Mouse (Mus musculus): ENCODE data around the gene Wdr44. TPM values are rescaled to one million over a fixed set of nuclear protein-coding genes. Genes with fewer than 3 reads are reported as not detected.

Wdr44 gene
- polyA plus RNA-seq, 1 experiment from 2014 or later, result 7.3 TPM

DNA sequence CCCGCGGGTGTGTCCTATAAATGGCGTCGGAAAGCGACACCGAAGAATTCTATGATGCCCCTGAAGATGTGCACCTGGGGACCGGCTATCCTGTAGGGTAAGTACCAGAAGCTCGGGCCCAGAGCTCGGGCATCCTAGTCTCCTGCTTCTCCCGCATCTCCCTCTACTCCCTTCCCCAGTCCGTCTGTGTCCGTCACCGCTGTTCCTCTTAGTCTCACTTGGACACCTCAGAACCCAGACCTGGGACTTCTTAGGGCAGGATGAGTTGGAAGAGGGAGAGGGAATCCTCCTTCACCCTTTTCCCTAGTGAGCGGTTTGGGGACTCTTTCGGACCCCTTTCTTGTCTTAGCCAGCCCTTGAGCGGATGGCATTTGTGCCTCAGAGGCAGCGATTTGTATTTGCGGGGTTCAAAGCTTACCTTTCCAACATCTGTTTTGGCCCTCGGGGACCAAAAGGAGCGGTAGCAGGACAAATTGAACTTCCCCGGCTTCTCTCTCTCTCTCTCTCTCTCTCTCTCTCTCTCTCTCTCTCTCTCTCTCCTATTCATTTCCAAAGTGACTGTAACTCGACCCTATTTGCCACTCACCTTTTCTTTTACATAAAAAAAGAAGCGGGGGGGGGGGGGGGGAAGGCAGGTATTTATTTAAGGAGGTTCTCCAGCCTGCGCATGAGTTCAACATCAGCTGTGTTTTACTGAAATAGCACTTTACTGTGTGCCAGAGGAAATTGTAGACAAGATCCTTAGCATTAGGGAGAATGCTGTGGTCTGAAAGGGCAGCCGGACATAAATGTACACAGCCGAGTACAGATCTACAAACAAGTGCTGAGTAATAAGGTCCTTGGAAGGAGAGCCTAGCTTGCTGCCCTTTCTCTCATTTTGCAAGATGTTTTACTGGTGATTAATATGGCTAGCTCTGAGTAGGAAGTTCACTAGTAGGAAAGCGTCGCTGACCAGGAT is 871 bp downstream of the Wdr44 start:
- no peaks in the 10 kb centered on the region for H3K9me3 ChIP-seq (ENCODE audit: control insufficient read depth, low read length)
- peak overlapping the region; percentile 59; the same call in 1 of the 2 replicates for H3K27ac ChIP-seq (ENCODE audit: low read depth)

DNA sequence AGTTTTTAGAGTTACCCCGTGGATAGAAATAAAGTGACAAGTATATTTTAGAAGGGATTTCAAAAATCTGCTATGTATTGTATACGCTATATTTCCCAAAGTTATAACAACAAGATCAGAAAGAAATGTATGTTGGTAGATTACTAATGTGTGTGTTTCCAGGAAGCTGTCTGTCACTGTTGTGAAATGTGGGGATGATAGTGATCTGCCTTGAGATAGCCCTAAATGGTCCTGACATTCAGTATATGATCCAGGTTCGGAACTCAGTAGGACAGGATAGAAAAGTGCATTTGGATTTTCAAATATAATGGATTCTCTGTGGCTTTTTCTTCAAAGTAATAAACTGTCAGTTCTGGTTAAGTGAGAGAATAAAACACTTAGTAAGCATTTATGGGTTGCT is 1.7 kb downstream of the Wdr44 start:
- Histone ChIP-seq H3K4me3 (ENCODE audit: low read depth, low read length) (peak overlapping the region; percentile 54; the same call in 1 of the 2 replicates), H3K4me1 (replicated peaks; ENCODE audit: control insufficient read depth, insufficient read depth, low read length) (no peaks in the 10 kb centered on the region), H3K27me3 (replicated peaks; ENCODE audit: control insufficient read depth, insufficient read depth, low read length) (no peaks in the 10 kb centered on the region), H3K4me2 (ENCODE audit: low read length) (peak overlapping the region; percentile 50), H3K9me3 (ENCODE audit: control insufficient read depth, low read length) (no peaks in the 10 kb centered on the region), H3K36me3 (ENCODE audit: control insufficient read depth, insufficient read depth, low read length) (no peaks in the 10 kb centered on the region), H3K9ac (ENCODE audit: low read length) (no peak overlapping the region), H3K27ac (ENCODE audit: low read depth) (no peak overlapping the region)
- WGBS, result 64% methylated on average over 3 of the region's 3 CpGs
- ATAC-seq (replicated peaks; ENCODE audit: low FRiP score, low TSS enrichment, low read depth), result no peak
- no peak for DNase-seq (ENCODE audit: low spot score)

More for the DNA sequence above, 871 bp downstream of the Wdr44 start:
- DNase-seq (ENCODE audit: low spot score) (no peak), ATAC-seq (replicated peaks; ENCODE audit: low FRiP score, low TSS enrichment, low read depth) (no peak)
- no peaks in the 10 kb centered on the region for H3K27me3 ChIP-seq (replicated peaks; ENCODE audit: control insufficient read depth, insufficient read depth, low read length)
- 7% methylated on average over 27 of the region's 28 CpGs for WGBS
- H3K4me1 ChIP-seq (replicated peaks; ENCODE audit: control insufficient read depth, insufficient read depth, low read length), result no peaks in the 10 kb centered on the region
- H3K36me3 ChIP-seq (ENCODE audit: control insufficient read depth, insufficient read depth, low read length), result no peaks in the 10 kb centered on the region
- peak overlapping the region; percentile 50 for H3K4me2 ChIP-seq (ENCODE audit: low read length)
- H3K9ac ChIP-seq (ENCODE audit: low read length), result peak overlapping the region; percentile 53
- H3K4me3 ChIP-seq (ENCODE audit: low read depth, low read length), result peak overlapping the region; percentile 54

DNA sequence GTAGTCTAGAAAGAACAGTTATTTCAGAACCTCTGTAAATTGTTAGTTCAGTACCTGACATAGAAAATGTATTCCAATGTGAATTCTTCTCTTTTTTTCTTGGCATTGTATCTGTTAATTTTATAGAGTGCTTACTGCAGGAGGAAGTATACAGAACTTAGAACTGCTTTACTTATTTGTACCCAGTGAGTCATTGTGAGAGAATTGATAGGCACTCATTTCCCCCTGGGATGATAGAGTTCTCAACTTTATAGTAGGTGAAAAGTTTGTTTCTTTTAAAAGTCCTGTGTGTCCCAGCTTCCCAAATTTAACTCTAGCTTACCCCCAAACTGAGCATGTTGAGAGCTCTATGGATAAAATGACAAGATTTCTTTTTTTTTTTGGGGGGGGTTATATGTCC is 2.3 kb downstream of the Wdr44 start:
- Histone ChIP-seq H3K4me2 (ENCODE audit: low read length) (no peak overlapping the region), H3K27ac (ENCODE audit: low read depth) (no peak overlapping the region), H3K4me3 (ENCODE audit: low read depth, low read length) (no peak overlapping the region), H3K4me1 (replicated peaks; ENCODE audit: control insufficient read depth, insufficient read depth, low read length) (no peaks in the 10 kb centered on the region), H3K27me3 (replicated peaks; ENCODE audit: control insufficient read depth, insufficient read depth, low read length) (no peaks in the 10 kb centered on the region), H3K9me3 (ENCODE audit: control insufficient read depth, low read length) (no peaks in the 10 kb centered on the region), H3K9ac (ENCODE audit: low read length) (no peak overlapping the region), H3K36me3 (ENCODE audit: control insufficient read depth, insufficient read depth, low read length) (no peaks in the 10 kb centered on the region)
- DNase-seq (ENCODE audit: low spot score) (no peak), ATAC-seq (replicated peaks; ENCODE audit: low FRiP score, low TSS enrichment, low read depth) (no peak)

DNA sequence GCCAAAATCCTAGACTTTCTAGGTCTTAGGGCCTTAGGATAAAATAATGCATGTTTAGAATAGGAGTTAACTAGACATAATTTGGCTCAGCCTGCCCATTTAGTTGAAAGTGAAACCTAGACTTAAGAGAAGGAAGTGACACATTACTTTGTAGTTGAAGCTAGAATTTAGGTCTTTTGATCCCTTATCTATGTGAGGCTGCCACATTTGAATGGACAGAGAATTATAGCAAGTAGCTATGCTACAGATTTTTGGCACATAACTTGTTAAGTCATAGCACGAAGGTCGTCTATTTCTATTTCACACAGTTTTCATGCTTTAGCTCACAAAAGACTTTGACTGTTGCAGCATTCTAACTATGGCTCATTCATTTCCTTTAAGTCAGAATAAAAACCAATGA is 4.5 kb downstream of the Wdr44 start:
- H3K36me3 ChIP-seq (ENCODE audit: control insufficient read depth, insufficient read depth, low read length), result no peaks in the 10 kb centered on the region
- no peaks in the 10 kb centered on the region for H3K9me3 ChIP-seq (ENCODE audit: control insufficient read depth, low read length)
- no peak overlapping the region for H3K9ac ChIP-seq (ENCODE audit: low read length)
- WGBS, result 95% methylated on average over 2 of the region's 2 CpGs
- H3K27ac ChIP-seq (ENCODE audit: low read depth), result no peak overlapping the region
- ATAC-seq (replicated peaks; ENCODE audit: low FRiP score, low TSS enrichment, low read depth) (no peak), DNase-seq (ENCODE audit: low spot score) (no peak)
- H3K27me3 ChIP-seq (replicated peaks; ENCODE audit: control insufficient read depth, insufficient read depth, low read length), result no peaks in the 10 kb centered on the region
- no peaks in the 10 kb centered on the region for H3K4me1 ChIP-seq (replicated peaks; ENCODE audit: control insufficient read depth, insufficient read depth, low read length)
- no peak overlapping the region for H3K4me3 ChIP-seq (ENCODE audit: low read depth, low read length)
- no peak overlapping the region for H3K4me2 ChIP-seq (ENCODE audit: low read length)

DNA sequence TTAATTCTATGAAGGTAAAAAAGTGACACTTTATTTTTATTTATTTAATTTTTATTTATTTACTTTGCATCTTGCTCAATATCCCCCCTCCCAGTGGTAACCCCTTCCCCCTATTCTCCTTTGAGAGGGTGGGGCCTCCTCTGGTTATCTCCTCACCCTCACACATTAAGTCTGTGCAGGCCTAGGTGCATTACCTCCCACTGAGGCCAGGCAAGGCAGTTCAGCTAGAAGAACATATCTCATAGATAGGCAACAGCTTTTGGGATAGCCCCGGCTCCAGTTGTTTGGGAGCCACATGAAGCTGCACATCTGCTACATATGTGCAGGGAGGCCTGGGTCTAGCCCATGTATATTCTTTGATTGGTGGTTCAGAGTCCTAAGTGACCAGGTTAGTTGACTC is 6.2 kb downstream of the Wdr44 start:
- 94% methylated on average over 1 of the region's 1 CpGs for WGBS
- no peak for ATAC-seq (replicated peaks; ENCODE audit: low FRiP score, low TSS enrichment, low read depth)

DNA sequence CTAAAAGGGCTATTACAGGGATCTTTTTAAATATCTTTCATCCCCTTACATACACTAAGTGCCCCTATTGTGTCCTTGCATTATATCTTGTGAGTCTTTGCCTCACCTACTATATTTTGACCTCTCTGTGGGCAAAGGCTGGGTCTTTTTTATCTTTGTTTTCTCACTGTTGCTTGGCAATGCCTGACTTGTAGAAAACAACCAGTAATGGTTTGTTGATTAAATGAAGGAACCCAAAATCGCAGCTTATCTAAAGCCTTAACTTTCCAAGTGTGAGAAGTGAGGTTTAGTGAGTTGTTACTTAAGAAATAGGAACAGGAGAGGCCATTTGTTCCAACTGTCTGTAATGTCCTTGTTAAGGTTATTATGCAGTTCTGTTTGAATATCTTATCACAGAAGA is 24.4 kb downstream of the Wdr44 start:
- no peak overlapping the region for H3K9ac ChIP-seq (ENCODE audit: low read length)
- no peaks in the 10 kb centered on the region for H3K9me3 ChIP-seq (ENCODE audit: control insufficient read depth, low read length)
- no peaks in the 10 kb centered on the region for H3K27me3 ChIP-seq (replicated peaks; ENCODE audit: control insufficient read depth, insufficient read depth, low read length)
- no peak for DNase-seq (ENCODE audit: low spot score)
- H3K27ac ChIP-seq (ENCODE audit: low read depth), result no peak overlapping the region
- no peak overlapping the region for H3K4me3 ChIP-seq (ENCODE audit: low read depth, low read length)
- WGBS, result 62% methylated on average over 1 of the region's 1 CpGs
- no peaks in the 10 kb centered on the region for H3K36me3 ChIP-seq (ENCODE audit: control insufficient read depth, insufficient read depth, low read length)
- no peaks in the 10 kb centered on the region for H3K4me1 ChIP-seq (replicated peaks; ENCODE audit: control insufficient read depth, insufficient read depth, low read length)
- ATAC-seq (replicated peaks; ENCODE audit: low FRiP score, low TSS enrichment, low read depth), result no peak
- H3K4me2 ChIP-seq (ENCODE audit: low read length), result no peak overlapping the region

More for the DNA sequence above, 6.2 kb downstream of the Wdr44 start:
- Histone ChIP-seq H3K27ac (ENCODE audit: low read depth) (no peak overlapping the region), H3K36me3 (ENCODE audit: control insufficient read depth, insufficient read depth, low read length) (no peaks in the 10 kb centered on the region), H3K4me3 (ENCODE audit: low read depth, low read length) (no peak overlapping the region), H3K4me2 (ENCODE audit: low read length) (no peak overlapping the region), H3K27me3 (replicated peaks; ENCODE audit: control insufficient read depth, insufficient read depth, low read length) (no peaks in the 10 kb centered on the region), H3K9ac (ENCODE audit: low read length) (no peak overlapping the region), H3K9me3 (ENCODE audit: control insufficient read depth, low read length) (no peaks in the 10 kb centered on the region), H3K4me1 (replicated peaks; ENCODE audit: control insufficient read depth, insufficient read depth, low read length) (no peaks in the 10 kb centered on the region)
- no peak for DNase-seq (ENCODE audit: low spot score)

DNA sequence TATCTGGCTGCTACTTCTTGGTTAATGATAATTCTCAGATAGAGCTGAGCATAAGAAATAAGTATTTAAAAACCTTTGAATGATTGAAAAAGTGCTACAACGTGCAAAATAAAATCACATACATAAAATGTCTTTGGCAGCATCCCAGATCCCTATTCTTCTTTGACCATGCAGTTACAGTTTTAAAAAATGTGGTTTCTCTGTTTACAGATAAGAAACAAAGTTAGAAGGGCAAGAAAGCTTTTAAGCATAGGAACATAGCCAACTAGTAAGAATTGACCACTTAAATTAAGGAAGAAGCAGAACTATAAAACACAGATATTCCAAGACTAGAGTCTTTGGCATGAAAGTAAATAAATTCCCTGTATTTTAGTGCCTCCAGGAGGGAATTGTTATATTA is 34.6 kb downstream of the Wdr44 start:
- H3K36me3 ChIP-seq (ENCODE audit: control insufficient read depth, insufficient read depth, low read length), result no peaks in the 10 kb centered on the region
- no peak overlapping the region for H3K4me3 ChIP-seq (ENCODE audit: low read depth, low read length)
- H3K27ac ChIP-seq (ENCODE audit: low read depth), result no peak overlapping the region
- no peak overlapping the region for H3K4me2 ChIP-seq (ENCODE audit: low read length)
- H3K4me1 ChIP-seq (replicated peaks; ENCODE audit: control insufficient read depth, insufficient read depth, low read length), result no peaks in the 10 kb centered on the region
- WGBS, result 72% methylated on average over 1 of the region's 1 CpGs
- H3K27me3 ChIP-seq (replicated peaks; ENCODE audit: control insufficient read depth, insufficient read depth, low read length), result no peaks in the 10 kb centered on the region
- H3K9me3 ChIP-seq (ENCODE audit: control insufficient read depth, low read length), result no peaks in the 10 kb centered on the region
- no peak for DNase-seq (ENCODE audit: low spot score)
- no peak overlapping the region for H3K9ac ChIP-seq (ENCODE audit: low read length)
- no peak for ATAC-seq (replicated peaks; ENCODE audit: low FRiP score, low TSS enrichment, low read depth)

DNA sequence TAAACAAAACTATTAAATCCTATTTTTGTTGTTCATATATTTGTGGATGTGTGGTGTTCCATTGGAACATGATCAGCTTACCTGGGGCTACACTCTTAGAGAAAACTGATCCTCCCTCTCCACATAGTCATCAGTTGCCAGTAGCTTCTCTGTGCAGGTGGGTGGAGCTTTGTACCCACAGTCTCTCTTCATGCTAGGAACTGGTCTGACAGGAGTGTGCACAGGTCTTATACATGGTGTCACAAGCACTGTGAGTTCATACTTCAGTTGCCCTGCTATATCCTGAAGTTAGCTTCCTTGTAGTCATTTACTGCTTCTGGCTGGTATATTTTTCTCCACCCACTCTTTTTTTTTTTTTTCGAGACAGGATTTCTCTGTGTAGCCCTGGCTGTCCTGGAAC is 61.8 kb downstream of the Wdr44 start:
- no peak overlapping the region for H3K4me3 ChIP-seq (ENCODE audit: low read depth, low read length)
- no peaks in the 10 kb centered on the region for H3K36me3 ChIP-seq (ENCODE audit: control insufficient read depth, insufficient read depth, low read length)
- no peak overlapping the region for H3K4me2 ChIP-seq (ENCODE audit: low read length)
- no peaks in the 10 kb centered on the region for H3K4me1 ChIP-seq (replicated peaks; ENCODE audit: control insufficient read depth, insufficient read depth, low read length)
- H3K27me3 ChIP-seq (replicated peaks; ENCODE audit: control insufficient read depth, insufficient read depth, low read length), result no peaks in the 10 kb centered on the region
- DNase-seq (ENCODE audit: low spot score) (no peak), ATAC-seq (replicated peaks; ENCODE audit: low FRiP score, low TSS enrichment, low read depth) (no peak)
- H3K9me3 ChIP-seq (ENCODE audit: control insufficient read depth, low read length), result no peaks in the 10 kb centered on the region
- H3K27ac ChIP-seq (ENCODE audit: low read depth), result no peak overlapping the region
- WGBS, result 83% methylated on average over 1 of the region's 1 CpGs
- H3K9ac ChIP-seq (ENCODE audit: low read length), result no peak overlapping the region

DNA sequence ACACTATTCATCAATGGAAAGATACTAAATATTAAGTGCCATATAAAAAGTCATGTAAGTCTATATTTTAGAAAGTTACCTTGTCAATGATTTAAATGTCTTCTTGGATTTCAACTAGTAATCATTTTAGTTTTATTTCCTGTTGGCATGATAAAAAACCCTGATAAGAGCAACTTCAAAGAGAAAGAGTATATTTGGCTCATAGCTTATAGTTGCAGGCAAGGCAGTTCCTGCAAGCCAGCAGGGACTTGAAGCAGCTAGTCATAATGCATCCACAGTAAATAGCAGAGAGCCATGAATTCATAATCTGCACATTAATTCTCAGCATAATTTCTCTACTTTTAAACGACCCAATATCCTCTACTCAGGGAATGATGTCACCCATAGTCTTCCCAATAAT is 75.0 kb downstream of the Wdr44 start:
- DNase-seq (ENCODE audit: low spot score) (no peak), ATAC-seq (replicated peaks; ENCODE audit: low FRiP score, low TSS enrichment, low read depth) (no peak)
- Histone ChIP-seq H3K27me3 (replicated peaks; ENCODE audit: control insufficient read depth, insufficient read depth, low read length) (no peaks in the 10 kb centered on the region), H3K4me1 (replicated peaks; ENCODE audit: control insufficient read depth, insufficient read depth, low read length) (no peaks in the 10 kb centered on the region), H3K27ac (ENCODE audit: low read depth) (no peak overlapping the region), H3K9me3 (ENCODE audit: control insufficient read depth, low read length) (no peaks in the 10 kb centered on the region), H3K4me2 (ENCODE audit: low read length) (no peak overlapping the region), H3K9ac (ENCODE audit: low read length) (no peak overlapping the region), H3K36me3 (ENCODE audit: control insufficient read depth, insufficient read depth, low read length) (no peaks in the 10 kb centered on the region; the same call in 1 of the 2 replicates), H3K4me3 (ENCODE audit: low read depth, low read length) (no peak overlapping the region)
- 83% methylated on average over 1 of the region's 1 CpGs for whole genome bisulfite sequencing
